Mouse (Mus musculus) adrenal gland, postnatal 10 days (tissue): Measurements from ENCODE around the gene Zfp553. TPM values are rescaled to one million over a fixed set of nuclear protein-coding genes. Genes with fewer than 3 reads are reported as not detected.

Experiments
- DNase-seq: peaks from one replicate; pipeline ENCODE4 v3.0.0; 2021; ENCODE audit warnings: mixed read lengths
- total RNA-seq, 2 experiments: library from RNA; stranded (reverse); gene quantifications; 2 replicates each; pipeline ENCODE4 v1.2.3; 2021

Gene Zfp553
- total RNA-seq, 2 experiments from 2014 or later, result 9.2 to 13.4 TPM

DNA sequence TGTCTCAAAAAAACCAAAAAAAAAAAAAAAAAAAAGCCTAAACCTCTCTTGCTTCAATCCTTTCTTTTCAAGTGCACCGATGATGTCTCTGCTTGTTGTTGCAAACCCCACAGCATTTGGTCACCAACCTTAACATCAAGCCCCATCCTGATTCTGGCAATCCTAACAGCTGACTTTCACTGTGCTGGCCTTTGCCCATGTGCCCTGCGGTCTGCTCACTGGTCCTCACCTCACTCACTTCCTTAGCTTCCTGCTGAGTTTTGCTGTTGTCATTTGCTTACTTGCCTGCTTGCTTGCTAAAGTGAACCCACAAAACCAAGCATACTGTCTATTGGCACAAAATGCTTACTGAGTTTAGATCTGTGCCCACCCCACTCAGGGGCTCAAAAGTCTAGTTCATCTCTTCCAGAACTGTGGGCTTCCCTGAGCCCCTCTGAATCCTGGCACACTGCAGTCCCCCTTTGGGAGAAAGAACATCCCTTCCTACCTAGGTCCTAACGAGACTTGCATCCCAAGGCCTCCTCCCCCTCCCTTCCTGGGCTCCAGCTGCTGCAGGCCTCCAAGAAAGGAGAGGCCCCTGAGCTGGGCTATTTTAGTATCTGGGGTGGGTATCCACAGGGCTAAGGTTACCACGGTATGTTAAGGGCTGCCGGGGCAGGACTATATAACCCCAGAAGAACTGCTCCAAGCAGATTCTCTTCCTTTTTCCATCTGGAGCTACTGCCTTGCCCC is 21.7 kb upstream of the Zfp553 start:
- DNase-seq, result no peak

DNA sequence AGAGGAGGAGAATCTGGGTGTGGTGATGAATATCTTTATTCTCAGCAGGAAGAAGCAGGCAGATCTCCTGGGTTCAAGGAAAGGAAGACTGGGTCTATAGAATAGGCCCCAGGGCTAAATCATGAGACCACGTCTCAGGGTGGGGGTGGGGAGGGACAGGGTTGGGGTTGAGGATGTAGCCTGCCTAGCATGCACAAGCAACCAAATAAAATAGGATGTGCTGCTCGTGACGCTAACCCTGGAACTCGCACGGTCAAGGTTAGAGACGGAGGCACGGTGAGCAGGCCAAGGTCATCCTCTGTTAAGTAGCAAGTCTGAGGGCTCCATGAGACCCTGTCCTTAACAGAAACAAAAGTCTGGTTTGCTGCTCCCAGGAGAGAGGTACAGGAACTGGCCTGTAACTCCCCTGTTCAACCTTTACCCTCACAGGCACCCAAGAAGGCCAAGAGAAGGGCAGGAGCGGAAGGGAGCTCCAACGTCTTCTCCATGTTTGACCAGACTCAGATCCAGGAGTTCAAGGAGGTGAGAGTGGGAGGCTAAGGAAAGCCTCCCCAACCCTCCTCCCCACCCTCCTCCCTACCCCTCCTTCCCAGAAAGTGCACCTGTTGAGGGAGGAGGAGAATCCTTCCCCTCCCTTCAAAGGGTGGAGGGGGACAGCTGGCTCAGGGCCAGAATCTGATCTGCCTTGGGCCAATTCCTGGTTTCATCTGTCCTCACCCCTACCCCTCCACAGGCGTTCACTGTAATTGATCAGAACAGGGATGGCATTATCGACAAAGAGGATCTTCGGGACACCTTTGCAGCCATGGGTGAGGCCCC is 20.2 kb upstream of the Zfp553 start:
- DNase-seq, result no peak

DNA sequence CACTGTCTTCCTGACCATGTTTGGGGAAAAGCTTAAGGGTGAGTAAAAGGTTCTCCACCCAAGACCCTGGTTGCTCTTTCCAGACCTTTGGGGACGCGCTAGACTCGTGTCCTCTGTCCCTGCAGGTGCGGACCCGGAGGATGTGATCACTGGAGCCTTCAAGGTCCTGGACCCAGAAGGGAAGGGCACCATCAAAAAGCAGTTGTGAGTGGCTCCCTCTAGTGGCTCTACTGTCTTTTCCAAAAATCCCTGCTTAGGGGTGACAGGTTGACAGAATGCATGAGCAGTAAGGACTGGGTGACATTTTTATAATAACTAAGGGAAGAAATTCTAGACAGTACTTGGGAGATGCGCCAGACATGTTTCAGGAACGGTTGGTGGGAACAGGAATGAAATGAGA is 19.4 kb upstream of the Zfp553 start:
- peak; percentile 61 for DNase-seq

DNA sequence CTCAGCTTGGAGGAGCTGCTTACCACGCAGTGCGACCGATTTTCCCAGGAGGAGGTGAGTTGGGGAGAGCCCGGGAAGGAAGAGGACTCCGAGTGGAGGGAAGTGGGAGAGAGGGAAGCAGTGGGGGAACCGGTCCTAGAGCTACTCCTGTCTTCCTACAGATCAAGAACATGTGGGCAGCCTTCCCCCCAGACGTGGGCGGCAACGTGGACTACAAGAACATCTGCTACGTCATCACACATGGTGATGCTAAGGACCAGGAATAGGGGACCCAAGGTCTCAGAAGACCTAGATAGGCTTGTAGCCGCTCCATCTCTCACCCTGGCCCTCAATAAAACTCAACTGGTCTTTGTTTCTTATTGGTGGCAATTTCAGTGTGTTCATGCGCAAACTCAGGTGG is 18.9 kb upstream of the Zfp553 start:
- no peak for DNase-seq

DNA sequence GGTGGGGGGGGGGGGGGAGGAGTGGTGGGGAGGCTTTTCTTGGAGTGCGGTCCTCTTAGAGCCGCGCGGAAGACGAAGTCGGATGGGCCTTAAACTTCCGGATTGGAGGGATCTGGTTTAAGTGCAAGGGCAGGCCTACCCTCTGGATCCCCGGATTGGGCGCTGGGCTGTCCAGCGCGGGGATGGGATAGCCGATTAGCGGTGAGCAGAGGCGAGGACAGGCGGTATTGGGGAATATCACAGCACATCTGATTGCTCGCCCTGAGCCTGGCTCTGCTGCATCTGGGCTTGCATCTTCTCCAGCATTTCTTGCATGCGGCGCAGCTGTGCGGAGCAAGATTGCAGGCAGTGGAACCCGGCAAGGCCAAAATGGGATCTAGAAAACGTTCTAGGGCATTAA is 18.3 kb upstream of the Zfp553 start:
- DNase-seq, result no peak

DNA sequence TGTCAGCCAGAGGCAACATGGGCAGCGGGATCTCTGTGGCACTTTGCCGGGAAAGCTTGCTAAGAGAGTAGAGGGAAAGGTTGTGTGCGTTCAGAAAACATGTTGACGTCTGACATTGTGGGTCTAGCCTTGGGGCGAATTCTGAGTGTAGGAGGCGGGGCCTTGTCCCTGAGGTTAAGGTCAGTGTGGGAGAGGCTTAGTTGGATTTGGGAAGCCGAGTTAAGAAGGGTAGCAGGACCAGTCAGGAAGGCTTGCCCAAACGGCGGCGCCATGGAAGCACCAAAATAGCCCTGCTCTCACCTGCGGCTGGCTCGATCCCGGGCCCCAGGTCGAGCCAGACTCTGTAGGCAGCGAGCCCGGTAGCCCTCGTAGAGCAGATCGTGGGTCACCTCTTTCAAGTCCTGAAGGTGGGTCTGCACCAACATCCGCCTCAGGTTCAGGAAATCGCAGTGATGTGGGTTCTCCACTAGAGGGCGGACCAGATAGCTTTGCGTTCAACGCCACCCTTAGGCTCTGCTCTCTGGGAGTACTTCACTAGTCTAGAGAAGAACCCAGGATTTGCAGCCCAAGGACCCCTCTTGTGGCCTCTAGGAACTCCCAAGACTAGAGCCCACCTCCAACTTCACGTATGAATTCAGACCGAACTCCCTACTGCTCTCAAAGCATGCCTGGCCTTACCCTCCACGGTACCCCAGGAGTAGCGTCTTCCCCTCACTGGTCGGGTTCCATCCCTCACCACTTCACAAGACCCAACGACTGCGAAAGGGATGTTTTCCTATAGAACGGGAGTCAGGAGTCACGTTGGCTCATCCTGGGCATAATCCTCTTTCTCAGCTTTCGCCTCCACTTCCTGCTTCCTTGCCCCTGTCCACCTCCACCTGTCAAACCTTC is 17.6 kb upstream of the Zfp553 start:
- DNase-seq, result peak; percentile 71

DNA sequence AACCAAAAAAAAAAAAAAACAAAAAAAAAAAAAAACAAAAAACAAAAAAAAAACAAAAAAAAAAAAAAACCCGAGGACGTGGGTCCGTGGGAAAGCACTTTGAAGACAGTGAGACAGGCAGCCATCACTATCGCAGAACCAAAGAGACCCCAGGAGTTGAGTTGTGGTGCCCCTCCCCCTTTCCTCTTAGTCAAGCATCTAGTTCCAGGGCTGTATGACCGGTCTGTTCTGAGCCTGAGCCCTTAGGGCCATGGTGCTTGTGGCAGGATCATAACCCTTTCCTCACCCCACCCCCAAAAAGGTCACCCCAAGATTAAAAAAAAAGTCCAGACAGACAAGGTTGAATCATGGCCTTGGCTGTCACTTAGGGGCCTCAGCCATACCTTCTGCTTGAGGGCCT is 16.6 kb upstream of the Zfp553 start:
- no peak for DNase-seq

DNA sequence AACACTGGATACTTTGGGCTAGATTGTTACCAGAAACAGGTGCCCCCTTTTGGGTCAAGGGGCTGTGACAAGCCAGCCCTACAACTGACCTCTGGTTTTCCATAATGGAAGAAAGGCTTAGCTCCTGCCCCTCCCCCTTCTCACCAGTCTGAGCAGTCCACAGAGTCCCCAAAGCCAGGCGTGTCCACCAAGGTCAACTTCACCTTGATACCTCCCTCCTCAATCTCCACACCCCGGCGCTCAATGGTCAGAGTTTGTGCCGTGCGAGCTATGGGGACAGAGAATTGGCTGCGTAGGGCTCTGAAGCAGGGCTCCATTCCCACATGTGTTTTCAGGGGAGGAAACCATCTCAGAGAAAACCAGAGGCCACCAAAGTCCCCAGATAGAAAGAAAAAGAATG is 15.4 kb upstream of the Zfp553 start:
- DNase-seq, result no peak

DNA sequence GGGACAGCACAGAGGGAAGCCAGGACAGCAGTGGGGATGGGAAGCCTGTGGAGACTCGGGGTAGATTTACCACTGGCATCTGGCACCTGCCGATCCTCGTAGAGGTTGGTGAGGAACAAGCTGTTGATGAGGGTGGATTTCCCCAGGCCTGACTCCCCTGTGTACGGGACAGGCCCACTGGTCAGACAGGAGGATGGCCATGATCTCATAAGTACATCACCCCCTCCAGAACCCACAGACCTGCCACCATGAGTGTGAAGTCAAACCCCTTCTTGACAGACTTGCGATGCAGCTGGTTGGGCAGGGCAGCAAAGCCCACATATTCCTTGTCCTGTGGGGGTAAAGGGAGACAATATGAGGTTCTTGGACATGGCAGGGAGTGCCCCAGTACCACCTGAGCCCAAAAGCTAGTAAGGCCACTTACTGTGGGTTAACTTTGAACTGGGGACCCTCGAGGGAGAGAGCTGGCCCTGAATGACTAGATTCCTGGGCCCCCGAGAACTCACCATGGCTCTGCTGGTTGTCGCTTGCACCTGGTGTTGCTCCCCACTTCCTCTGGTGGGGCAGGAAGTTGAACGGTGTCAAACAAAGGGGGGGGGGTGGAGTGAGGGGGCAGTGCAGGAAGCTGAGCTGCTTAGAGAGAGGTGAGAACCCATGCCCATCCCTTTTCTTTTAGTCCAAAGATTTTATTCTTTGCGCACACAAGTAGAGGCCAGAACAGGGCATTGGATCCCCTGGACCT is 14.8 kb upstream of the Zfp553 start:
- DNase-seq, result no peak

DNA sequence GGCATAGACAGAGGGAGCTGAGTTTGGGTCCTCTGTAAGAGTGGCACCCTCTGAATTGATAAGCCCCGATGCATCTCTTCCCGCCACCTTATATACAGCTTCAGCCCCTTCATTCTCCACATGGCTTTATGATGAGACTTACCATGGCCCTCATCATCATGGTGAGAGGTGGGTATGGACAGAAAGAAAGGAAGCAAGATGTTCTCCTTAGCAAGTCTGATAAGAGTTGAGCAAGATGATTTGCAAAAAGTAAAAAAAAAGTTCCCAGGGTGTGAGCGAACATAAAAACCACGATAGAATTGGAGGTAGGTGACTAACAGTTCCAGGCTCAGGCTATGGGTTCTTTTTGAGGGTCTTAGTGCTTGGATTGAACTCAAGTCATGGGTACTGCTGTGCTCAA is 14.2 kb upstream of the Zfp553 start:
- DNase-seq, result no peak

DNA sequence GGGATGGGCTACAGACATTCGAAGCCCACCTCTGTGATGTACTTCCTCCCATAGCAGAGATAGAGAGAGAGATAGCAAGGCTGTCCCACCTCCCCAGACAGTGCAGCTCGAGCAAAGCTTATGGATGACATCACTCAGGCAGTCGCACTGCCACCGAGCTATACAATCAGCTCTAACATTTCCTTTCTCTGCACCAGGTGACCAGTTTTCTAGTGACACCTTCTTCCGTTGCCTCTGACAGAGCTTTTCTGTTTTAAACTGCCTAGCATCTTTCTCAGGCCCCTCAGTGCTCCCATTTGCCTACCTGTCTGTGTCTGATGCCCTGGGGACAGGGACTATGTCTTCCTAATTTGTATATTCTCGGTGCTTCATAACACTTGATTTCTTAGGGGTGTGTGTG is 12.4 kb upstream of the Zfp553 start:
- no peak for DNase-seq

DNA sequence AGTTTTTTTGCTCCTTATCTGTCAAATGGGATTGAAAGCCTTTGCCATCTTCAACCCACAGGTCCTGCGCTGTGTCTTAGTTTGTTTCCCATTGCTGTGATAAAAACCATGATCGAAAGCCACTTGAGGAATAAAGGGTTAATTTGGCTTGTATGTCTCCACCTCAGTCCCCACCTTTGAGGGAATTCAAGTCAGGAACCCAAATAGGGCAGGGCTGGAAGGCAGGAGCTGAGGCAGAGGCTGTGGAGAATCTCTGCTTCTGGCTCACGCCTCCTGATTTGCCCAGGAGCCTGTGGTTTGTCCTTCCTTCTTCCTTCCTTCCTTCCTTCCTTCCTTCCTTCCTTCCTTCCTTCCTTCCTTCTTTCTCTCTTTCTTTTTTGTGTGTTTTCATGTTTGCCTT is 9.8 kb upstream of the Zfp553 start:
- DNase-seq, result no peak

DNA sequence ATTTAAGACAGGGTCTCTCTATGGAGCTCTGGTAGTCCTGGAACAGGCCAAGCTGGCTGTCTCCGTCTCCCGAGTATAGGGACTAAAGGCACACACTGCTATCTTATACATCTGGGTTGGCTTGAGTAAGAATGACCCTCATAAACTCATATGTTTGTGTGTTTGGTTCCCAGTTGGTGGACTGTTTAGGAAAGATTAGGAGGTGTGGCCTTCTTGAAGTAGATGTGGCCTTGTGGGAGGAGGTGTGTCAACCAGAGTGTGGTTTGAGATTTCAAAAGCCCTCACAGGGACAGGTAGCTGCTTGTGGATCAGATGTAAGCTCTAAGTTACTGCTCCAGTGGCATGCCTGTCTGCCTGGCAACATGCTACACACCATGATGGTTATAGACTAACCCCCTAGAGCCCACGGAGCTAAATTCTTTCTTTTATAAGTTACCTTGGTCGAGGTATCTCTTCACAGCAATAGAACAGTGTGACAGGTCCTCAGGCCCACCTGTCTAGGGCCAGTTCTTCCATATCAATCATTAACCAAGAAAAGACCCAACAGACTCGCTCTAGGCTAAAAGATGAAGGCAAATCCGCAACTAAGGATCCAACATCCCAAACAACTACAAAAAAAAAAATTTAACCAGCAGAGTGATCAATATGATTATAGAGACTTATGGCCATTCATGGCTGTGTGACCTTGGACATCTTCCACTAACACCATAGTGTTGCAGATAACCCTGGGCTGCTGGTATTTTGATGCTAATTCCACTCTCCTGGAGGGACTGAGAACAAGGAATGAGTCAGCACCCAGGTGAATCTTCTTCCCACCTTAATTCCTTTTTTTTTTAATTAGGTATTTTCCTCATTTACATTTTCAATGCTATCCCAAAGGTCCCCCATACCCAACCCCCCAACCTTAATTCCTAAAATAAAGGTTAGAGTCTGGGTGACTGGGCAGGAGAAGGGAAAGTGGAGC is 9.1 kb upstream of the Zfp553 start:
- DNase-seq, result no peak

DNA sequence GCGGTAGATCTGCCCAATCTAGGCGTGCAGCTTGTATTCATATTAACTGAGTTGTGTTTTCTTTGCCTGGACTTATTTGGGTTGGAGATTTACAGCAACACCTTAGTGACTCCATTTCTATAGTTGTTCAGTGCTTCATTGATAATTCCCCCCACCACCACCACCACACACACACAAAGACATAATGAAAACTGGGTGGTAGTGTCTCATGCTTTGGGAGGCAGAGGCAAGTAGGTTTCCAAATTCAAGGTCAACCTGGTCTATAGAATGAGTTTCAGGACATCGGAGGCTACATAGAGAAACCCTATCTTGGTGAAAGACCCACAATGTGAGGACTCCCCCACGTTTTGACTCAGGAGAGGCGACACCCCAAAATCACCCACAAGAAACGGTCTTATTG is 8.2 kb upstream of the Zfp553 start:
- DNase-seq, result no peak

DNA sequence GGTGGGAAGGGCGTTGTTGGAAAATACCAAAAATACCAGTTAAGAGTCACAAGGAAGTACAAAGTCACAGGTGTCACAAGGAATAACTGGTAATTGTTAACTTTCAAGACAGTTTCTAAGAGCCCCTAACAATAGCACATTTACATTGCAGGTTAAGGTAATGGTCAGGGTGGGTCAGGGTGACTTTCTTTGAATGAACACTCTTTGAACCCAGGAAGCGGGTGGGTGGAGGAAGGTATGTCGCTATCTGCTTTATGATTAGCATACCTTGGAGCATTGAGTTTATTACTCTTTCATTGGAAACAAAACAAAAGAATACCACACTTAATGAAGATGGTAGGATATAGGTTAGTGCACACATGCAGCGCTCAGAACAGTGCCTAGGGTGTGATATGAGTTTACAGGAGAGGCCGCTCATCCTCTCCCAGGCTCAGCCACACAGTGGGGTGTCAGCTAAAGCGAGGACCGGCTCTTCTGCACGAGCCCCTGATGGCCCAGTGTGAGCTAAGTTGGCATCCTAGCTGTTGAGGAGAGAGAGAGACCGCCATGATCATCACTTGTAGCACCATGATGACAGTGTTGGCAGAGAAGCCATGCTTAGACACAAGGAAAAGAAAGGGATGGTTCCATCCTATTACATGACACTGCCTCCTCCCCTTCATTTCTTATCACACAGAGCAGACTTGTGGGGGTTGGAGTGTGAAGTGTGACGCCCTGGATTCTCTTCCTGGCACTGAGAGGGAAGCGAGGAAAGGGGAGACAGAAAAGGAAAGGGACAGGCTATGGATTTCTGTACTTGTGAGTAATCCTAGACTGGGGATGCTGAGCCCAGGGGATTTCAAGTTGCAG is 7.5 kb upstream of the Zfp553 start:
- no peak for DNase-seq

DNA sequence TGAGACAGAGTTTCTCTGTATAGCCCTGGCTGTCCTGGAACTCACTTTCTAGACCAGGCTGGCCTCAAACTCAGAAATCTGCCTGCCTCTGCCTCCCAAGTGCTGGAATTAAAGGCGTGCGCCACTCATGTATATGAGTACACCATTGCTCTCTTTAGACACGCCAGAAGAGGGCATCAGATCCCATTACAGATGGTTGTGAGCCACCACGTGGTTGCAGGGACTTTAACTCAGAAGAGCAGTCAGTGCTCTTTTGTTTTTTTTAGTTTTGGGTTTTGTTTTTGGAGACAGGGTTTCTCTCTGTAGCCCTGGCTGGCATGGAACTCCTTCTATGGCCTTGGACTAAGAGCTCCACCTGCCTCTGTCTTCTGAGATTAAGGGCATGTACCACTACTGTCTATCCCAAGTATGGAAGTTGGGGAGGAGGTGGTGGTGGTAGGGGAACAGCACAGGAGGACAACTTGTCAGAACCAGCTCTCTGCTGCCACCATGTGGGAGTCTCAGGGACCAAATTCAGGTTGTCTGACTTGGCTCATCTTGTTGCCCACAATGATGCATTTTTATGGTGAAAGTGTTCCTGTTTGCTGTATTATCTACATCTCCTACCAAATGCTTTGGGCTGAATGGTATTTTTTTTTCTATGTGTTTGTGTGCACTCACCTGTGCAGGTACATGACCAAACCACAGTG is 4.1 kb upstream of the Zfp553 start:
- DNase-seq, result peak; percentile 89

DNA sequence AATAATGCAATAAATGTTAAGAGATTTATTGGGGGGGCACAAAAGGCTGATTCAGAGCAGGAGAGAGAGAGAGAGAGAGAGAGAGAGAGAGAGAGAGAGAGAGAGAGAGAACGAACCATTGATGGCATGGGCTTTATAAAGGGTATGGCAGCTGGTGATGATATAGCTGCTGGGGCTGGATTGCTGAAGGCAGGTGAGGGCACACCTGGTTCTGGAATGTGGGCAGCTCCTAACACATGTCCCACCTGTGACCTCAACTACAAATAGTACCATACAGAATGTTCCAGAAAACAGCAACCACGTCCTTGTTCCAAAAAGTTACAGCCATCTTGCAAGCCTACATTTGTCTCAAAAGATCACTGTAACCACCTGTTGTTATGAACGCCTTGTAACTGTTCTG is 1.5 kb upstream of the Zfp553 start:
- no peak for DNase-seq

DNA sequence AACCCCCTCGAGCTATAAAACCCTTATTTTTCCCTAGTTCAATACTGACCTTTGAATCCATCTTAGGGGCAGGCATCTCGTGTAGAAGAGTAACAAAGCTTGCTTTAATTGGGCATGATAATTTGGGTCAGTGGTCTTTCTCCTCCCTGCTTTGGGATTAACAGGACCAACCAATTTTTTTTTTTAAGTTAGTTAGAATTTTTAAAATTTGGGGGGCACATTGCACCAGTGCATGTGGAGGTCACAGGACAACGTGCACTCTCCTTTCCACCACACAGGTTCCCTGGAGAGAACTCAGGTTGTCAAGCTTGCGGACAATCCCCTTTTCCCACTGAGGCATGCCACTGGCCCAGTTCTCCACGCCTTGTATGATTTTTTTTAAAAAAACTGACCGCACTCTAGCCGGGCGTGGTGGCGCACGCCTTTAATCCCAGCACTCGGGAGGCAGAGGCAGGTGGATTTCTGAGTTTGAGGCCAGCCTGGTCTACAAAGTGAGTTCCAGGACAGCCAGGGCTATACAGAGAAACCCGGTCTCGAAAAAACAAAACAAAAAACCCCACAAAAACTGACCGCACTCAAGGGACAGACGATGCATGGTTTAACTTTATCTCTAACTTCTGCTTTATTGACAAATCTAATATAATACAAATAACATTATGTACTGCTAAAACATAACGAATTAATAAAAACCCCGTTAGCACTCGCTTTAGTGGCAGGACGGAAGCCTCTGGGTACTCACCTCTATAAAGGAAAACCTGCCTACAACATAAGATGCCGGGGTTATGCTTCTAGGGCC is 837 bp upstream of the Zfp553 start:
- DNase-seq, result no peak

DNA sequence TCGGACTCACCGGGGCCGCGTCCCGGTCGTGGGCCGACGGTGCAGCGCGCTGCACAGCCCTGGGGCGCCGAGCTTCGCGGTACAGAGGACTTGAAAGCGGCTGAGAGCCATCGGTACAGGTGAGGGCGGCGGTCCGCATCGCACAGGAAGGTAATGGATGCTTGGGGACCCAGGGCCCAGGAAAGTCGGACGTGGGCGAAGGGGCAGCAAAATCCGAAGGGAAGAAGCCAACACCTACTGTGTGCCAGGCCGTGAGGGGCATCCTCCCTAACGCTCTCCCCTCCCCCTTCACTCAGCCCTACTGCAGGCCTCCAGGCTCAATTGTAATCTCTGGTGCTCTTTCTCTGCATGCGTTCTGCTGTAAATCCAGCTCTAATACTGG is 498 bp downstream of the Zfp553 start:
- DNase-seq, result no peak
